Mouse (Mus musculus) limb, embryonic 11.5 days (tissue): Measurements from ENCODE around the gene Sox11. TPM values are rescaled to one million over a fixed set of nuclear protein-coding genes. Genes with fewer than 3 reads are reported as not detected.

Experiments
- ATAC-seq: fragments of 200-750 bp; cut with Nextera tagmentation; 2 replicates; pipeline ENCODE4 v1.8.0; 2017; ENCODE audit warnings: low read depth; ENCODE audit not compliant: insufficient number of reproducible peaks, low FRiP score, low TSS enrichment
- DNase-seq: peaks from one replicate; pipeline ENCODE4 v3.0.0-alpha.2; 2015; ENCODE audit warnings: low spot score
- H3K27ac ChIP-seq: fragments of 300-500 bp; sonication (generic); replicated peaks from 2 replicates; pipeline ENCODE4 v1.5.1; 2014; ENCODE audit warnings: low read depth, mild to moderate bottlenecking, low read length
- H3K27me3 ChIP-seq: fragments of 300-500 bp; sonication (generic); 2 replicates; pipeline ENCODE4 v1.6.1; 2014; ENCODE audit warnings: mild to moderate bottlenecking, low read length, mixed read lengths; ENCODE audit not compliant: control insufficient read depth, insufficient read depth
- H3K36me3 ChIP-seq: fragments of 300-500 bp; sonication (generic); 2 replicates; pipeline ENCODE4 v1.6.1; 2014; ENCODE audit warnings: mild to moderate bottlenecking, low read length, moderate library complexity, mixed read lengths; ENCODE audit not compliant: control insufficient read depth, insufficient read depth
- H3K4me1 ChIP-seq: fragments of 300-500 bp; sonication (generic); 2 replicates; pipeline ENCODE4 v1.6.1; 2014; ENCODE audit warnings: low read length, mixed read lengths; ENCODE audit not compliant: control insufficient read depth, insufficient read depth
- H3K4me2 ChIP-seq: fragments of 300-500 bp; sonication (generic); 2 replicates; pipeline ENCODE4 v1.6.1; 2014; ENCODE audit warnings: low read depth, mild to moderate bottlenecking, moderate library complexity; ENCODE audit not compliant: severe bottlenecking
- H3K4me3 ChIP-seq: fragments of 300-500 bp; sonication (generic); 2 replicates; pipeline ENCODE4 v1.5.1; 2014; ENCODE audit warnings: low read depth, low read length
- H3K9ac ChIP-seq: fragments of 300-500 bp; sonication (generic); 2 replicates; pipeline ENCODE4 v1.6.1; 2014; ENCODE audit warnings: mild to moderate bottlenecking, low read length
- H3K9me3 ChIP-seq: fragments of 300-500 bp; sonication (generic); 2 replicates; pipeline ENCODE4 v1.6.1; 2016; ENCODE audit warnings: low read length; ENCODE audit not compliant: control insufficient read depth
- WGBS: fragments of 180-500 bp; shearing (Covaris S2); extraction: QIAGEN DNeasy Blood & Tissue Kit; methylation state at CpG from one replicate; pipeline ENCODE4 v1.1.7; 2014; 5-methylcytosine and 5-hydroxymethylcytosine counted together
- polyA plus RNA-seq: library from polyadenylated mRNA; unstranded; fragments of >200 nt; fragmentation: Nextera tagmentation; extraction: Ambion mirVana; gene quantifications from 2 replicates; pipeline ENCODE4 v1.2.1, GENCODE M21; 2014

Sox11 gene
- polyA plus RNA-seq, 1 experiment from 2014 or later = 349 TPM

DNA sequence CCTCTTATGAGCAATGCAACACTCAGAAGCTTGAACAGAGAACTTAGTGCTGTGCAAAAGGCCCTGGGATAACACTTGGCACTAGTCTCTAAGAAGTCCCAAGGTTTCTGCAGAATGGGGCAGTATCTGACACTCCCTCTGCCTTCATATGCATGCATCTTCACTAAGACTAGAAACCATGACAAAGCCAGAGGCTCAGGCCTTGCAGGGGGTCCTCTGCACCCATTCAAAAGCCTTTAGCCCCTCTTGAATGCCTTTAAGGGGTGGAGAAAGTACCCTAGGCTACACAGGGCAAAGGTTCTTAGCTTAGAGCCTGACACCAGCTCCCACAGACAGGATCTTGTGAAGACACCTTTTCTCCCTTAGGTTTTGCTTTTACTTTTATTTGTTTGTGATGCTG lies 21.7 kb downstream of the Sox11 start:
- H3K27me3 ChIP-seq = no peaks in the 10 kb centered on the region
- no peaks in the 10 kb centered on the region for H3K9me3 ChIP-seq
- H3K27ac ChIP-seq = no peak overlapping the region
- H3K9ac ChIP-seq = no peak overlapping the region
- H3K4me1 ChIP-seq = no peaks in the 10 kb centered on the region
- H3K36me3 ChIP-seq = no peaks in the 10 kb centered on the region
- no peak overlapping the region for H3K4me2 ChIP-seq
- DNase-seq (no peak), ATAC-seq (no peak)
- H3K4me3 ChIP-seq = no peak overlapping the region

DNA sequence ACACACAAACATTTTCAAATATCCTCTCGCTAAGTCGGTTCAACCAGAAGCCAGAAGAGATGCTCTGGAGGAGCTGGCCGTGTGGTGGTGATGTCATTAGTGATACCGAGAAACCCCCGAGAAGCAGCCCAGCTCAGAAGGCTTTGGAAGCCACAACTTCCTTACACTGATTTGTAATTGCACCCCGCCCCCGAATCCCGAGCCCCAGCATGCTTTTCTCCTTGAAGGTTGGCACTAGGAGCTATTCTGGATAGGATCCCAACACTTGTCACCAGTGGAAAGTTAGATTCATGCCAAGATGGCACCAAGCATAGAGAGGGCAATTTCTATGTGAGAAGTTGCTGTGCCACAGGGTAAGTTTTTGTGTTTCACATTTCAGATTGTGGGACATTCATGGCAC lies 29.4 kb downstream of the Sox11 start:
- ATAC-seq = no peak
- Histone ChIP-seq H3K27ac (no peak overlapping the region), H3K27me3 (no peaks in the 10 kb centered on the region), H3K9ac (no peak overlapping the region), H3K4me1 (peaks cover 17% of the 10 kb centered on the region), H3K4me2 (no peak overlapping the region), H3K4me3 (no peak overlapping the region), H3K36me3 (no peaks in the 10 kb centered on the region), H3K9me3 (no peaks in the 10 kb centered on the region)
- DNase-seq = no peak
- 83% methylated on average over 8 of the region's 8 CpGs for WGBS

- Histone ChIP-seq H3K4me2 (peak overlapping the region; percentile 24; the same call in 1 of the 2 replicates), H3K4me1 (peaks cover 17% of the 10 kb centered on the region), H3K9ac (no peak overlapping the region), H3K27me3 (no peaks in the 10 kb centered on the region), H3K27ac (no peak overlapping the region), H3K36me3 (no peaks in the 10 kb centered on the region), H3K9me3 (no peaks in the 10 kb centered on the region), H3K4me3 (no peak overlapping the region)
- 9% methylated on average over 9 of the region's 9 CpGs for WGBS
- DNase-seq (peak; percentile 45), ATAC-seq (no peak)
These were observed 30.4 kb downstream of the Sox11 start for GRCm38 (mm10) chr12:27311854-27312466.

- WGBS = 23% methylated on average over 5 of the region's 5 CpGs
- no peak overlapping the region for H3K9ac ChIP-seq
- H3K36me3 ChIP-seq = no peaks in the 10 kb centered on the region
- no peaks in the 10 kb centered on the region for H3K27me3 ChIP-seq
- H3K9me3 ChIP-seq = no peaks in the 10 kb centered on the region
- DNase-seq (peak; percentile 34), ATAC-seq (no peak)
- H3K4me3 ChIP-seq = no peak overlapping the region
- peaks cover 17% of the 10 kb centered on the region for H3K4me1 ChIP-seq
- H3K27ac ChIP-seq = peak overlapping the region; percentile 10; the same call in 1 of the 2 replicates
- H3K4me2 ChIP-seq = no peak overlapping the region
These were observed 31.0 kb downstream of the Sox11 start for GRCm38 (mm10) chr12:27311316-27311832.

DNA sequence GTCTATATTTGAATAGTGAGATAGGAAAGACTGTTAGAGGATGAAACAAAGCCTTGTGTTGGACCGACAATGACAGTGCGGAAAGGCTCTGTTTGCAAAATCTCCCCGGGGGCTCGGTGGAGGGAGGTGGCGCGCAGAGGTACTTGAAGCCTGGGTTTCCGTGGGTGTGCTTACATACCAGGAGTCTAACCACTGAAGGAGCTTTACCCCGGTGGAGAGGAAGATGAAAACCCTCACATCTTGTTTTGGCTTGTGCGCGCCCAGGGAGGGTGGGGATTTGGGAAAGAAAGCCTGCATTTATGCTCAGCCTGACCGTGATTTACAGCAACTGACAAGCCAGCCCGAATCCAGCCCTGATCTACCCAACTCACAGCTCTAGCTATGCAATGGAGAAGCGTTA lies 31.7 kb downstream of the Sox11 start:
- H3K4me3 ChIP-seq = no peak overlapping the region
- no peak overlapping the region for H3K4me2 ChIP-seq
- WGBS = 66% methylated on average over 13 of the region's 13 CpGs
- peak; percentile 39 for DNase-seq
- H3K4me1 ChIP-seq = peaks cover 17% of the 10 kb centered on the region
- no peaks in the 10 kb centered on the region for H3K9me3 ChIP-seq
- H3K27ac ChIP-seq = peak overlapping the region; percentile 10; the same call in 1 of the 2 replicates
- H3K36me3 ChIP-seq = no peaks in the 10 kb centered on the region
- ATAC-seq = no peak
- no peak overlapping the region for H3K9ac ChIP-seq
- H3K27me3 ChIP-seq = no peaks in the 10 kb centered on the region

DNA sequence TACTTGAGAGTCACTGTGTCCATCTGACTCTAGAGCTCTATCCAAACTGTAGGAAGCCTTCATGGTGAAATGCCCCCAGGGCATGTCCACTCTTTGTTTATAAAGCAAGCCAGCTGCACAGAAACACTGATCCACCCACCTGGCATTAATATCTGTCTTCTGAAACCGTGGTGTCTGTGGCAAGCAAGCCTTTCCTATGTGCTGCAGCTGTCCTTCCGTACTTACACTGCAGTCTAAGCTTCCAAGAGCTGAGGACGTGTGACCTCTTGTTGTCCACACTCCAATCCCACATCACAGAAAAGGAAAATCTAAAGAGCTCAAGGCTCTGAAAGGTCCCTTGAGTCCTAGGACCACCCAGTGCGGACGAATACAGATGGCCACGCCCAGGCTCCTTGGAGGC lies 32.4 kb downstream of the Sox11 start:
- 71% methylated on average over 6 of the region's 6 CpGs for WGBS
- Histone ChIP-seq H3K27me3 (no peaks in the 10 kb centered on the region), H3K4me1 (peaks cover 17% of the 10 kb centered on the region), H3K9me3 (no peaks in the 10 kb centered on the region), H3K36me3 (no peaks in the 10 kb centered on the region), H3K9ac (no peak overlapping the region), H3K4me2 (no peak overlapping the region), H3K4me3 (no peak overlapping the region), H3K27ac (no peak overlapping the region)
- ATAC-seq = 0 out of 2 replicates have a peak, but pooled peaks have one; percentile 31
- no peak for DNase-seq

- H3K27me3 ChIP-seq = no peaks in the 10 kb centered on the region
- no peak overlapping the region for H3K4me3 ChIP-seq
- no peaks in the 10 kb centered on the region for H3K9me3 ChIP-seq
- no peak overlapping the region for H3K9ac ChIP-seq
- no peak overlapping the region for H3K27ac ChIP-seq
- WGBS = 26% methylated on average over 2 of the region's 2 CpGs
- DNase-seq (no peak), ATAC-seq (no peak)
- no peaks in the 10 kb centered on the region for H3K36me3 ChIP-seq
- no peaks in the 10 kb centered on the region; the same call in 1 of the 2 replicates for H3K4me1 ChIP-seq
- H3K4me2 ChIP-seq = no peak overlapping the region
These were observed 37.5 kb downstream of the Sox11 start for GRCm38 (mm10) chr12:27304713-27305437.

GRCm38 (mm10) chr12:27303190-27303589 lies 39.2 kb downstream of the Sox11 start:
- Histone ChIP-seq H3K9me3 (no peaks in the 10 kb centered on the region), H3K4me2 (no peak overlapping the region), H3K36me3 (no peaks in the 10 kb centered on the region), H3K27ac (no peak overlapping the region), H3K27me3 (no peaks in the 10 kb centered on the region), H3K9ac (no peak overlapping the region), H3K4me1 (no peaks in the 10 kb centered on the region; the same call in 1 of the 2 replicates), H3K4me3 (no peak overlapping the region)
- ATAC-seq (no peak), DNase-seq (no peak)
- 58% methylated on average over 6 of the region's 6 CpGs for WGBS
